Mouse (Mus musculus) cerebellum, postnatal 36 days (tissue): Measurements from ENCODE around the gene Ufsp1.

Source experiments
- DNase-seq, 2 experiments: peaks; one replicate each; pipeline ENCODE4 v3.0.0; 2021 to 2022; ENCODE audit warnings: mixed read lengths in 2 of 2

Gene Ufsp1

DNA sequence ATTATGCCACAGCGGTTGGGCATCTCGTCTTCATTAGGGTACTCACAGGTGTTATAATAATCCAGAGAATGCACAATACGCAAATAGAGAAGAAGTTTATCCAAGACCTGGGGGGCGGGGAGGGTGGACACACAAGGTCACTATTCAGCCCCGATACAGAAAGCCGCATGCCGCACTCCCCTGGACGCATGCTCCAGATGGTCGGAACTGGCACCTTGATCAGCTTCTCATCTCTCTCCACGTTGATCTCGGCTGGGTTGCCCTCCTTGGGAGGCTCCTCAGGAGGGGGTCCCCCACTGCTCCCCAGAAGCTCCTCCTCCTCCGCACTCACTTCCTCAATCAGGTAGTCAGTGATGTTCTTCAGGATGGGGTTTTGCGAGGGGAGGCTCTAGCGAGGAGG lies 2.7 kb downstream of the Ufsp1 start:
- DNase-seq, result no peak

DNA sequence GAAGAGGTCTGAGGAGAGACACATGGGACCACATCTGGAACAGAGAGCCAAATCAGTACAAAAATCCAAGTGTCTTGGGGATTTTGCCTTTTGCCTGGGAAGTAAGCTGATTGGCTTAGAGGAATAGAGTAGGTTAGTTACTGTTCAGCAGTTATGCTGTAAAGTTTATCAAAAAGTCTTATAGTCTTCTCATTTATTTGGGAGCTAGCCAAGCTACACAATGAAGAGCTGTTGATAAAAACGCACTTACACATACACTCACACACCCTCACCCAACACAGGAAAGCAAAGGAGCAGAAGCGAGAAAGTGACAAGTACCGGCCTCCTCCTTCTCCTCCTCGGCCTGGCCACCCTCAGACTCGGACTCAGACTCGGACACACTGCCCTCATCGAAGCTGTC lies 4.8 kb downstream of the Ufsp1 start:
- DNase-seq, result no peak

DNA sequence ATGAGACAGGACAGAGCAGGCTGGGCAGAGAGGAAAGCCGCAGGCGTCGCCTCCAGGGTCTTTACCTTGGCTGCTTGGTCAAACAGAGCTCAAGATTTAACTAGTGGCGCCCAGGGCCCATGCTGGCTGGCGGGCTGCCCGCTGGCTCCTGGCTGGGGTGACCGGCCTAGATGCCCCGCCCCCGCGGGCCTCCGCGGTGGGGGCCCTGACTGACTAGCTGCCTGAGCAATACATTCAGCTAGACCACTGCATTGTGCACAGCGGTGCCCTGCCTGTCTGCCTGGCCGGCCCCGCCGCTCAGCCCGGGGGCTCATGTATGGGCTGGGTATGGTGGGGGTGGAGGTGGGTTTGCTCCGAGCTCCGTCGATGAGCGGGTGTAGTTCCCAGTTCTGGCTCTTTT lies 6.8 kb downstream of the Ufsp1 start:
- DNase-seq, result peak in 1 of 2 experiments; percentile 51

DNA sequence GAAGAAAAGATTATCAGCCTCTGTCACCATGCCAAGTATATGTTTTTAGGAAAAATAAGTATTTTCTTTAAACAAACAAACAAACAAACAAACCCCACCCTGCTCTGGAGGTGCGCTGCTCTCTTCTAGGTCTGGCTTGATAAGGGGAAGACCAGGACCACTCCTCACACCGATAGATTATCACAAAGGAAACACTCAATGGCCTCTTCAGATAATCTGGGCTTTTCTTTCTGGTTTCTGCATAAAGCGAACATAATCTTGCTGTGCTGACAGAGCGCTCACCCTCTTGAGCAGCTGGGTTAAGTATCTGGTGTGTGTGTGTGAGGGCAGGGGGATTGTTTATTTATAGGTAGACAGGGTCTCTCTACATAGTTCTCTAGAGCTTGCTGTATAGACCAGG lies 9.2 kb downstream of the Ufsp1 start:
- DNase-seq, result no peak

DNA sequence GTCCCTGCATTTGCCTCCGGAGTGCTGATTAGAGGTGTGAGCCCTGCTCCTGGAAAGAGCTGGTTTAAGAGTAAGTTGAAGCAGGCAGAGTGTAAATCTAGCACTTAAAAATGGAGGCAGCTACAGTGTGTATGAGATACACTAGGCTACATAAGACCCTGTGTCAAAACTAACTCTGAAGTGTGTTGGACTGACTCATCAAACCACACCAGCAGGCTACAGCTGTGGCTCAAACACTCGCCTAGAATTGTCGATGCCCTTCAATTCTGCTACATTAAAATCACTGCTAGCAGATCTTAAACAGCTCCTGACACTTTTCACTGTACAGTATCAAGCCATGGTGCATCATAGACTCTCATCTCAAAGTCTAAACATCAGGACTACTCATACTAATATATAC lies 9.7 kb downstream of the Ufsp1 start:
- no peak for DNase-seq

DNA sequence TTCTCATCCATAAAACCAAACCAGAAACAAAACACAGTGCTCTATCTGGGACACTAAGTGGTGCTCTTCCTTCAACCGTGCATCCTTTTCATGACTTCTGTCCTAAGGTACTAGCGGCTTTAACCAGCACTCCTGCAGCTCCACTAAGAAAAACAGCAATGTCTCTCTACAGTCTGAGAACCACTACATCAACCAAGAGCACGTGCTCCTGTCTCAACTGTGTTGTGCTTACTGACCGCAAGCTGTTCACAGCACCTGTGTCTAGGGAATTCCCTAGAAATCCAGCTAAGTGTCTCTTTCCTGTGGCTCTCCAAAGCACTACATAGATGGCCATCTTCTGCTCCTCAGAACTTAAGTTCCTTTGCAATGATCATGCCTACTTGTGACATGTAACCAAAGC lies 10.4 kb downstream of the Ufsp1 start:
- DNase-seq, result no peak

DNA sequence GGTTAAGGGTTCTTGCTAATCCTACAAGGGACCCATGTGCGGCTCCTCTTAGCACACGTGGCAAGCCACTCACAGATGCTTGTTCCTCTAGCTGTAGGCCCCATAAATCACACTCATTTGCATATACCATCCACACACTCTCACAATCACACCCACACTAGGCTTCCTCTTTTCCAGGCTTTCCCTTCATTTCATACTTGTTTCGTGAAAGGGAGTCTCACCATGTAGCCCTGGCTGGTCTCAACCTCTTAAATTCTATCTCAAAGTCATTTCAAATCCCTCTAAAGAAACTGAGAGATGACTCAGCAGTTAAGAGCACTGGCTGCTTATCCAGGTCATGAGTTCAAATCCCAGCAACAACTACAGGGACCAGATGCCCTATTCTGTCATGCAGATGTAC lies 11.4 kb downstream of the Ufsp1 start:
- DNase-seq, result no peak

DNA sequence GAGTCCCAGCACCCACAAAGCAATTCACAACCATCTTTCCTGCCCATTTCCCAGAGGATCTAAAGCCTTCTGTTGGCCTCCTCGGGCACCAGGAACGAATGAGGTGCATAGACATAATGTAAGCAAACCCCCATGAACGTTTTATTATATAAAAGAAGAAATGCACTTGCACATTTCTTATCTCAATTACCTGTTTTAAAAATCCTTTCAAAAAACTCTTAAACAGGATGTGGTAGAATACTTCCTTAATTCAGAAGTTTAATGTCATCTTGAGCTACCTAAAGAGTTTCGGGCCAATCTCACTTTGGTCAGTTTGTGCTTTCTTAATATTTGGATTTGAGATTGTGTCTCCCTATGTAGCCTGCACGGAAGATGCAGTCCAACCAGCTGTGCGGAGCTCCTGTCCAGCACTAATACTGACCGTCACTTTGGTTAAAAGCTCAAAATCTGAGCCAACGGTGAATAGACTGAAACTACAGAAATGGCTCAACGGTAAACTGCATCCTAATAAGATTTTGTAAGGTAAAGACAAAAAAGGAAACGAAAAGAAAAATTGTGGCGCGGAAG lies 12.1 kb downstream of the Ufsp1 start:
- DNase-seq, result no peak

DNA sequence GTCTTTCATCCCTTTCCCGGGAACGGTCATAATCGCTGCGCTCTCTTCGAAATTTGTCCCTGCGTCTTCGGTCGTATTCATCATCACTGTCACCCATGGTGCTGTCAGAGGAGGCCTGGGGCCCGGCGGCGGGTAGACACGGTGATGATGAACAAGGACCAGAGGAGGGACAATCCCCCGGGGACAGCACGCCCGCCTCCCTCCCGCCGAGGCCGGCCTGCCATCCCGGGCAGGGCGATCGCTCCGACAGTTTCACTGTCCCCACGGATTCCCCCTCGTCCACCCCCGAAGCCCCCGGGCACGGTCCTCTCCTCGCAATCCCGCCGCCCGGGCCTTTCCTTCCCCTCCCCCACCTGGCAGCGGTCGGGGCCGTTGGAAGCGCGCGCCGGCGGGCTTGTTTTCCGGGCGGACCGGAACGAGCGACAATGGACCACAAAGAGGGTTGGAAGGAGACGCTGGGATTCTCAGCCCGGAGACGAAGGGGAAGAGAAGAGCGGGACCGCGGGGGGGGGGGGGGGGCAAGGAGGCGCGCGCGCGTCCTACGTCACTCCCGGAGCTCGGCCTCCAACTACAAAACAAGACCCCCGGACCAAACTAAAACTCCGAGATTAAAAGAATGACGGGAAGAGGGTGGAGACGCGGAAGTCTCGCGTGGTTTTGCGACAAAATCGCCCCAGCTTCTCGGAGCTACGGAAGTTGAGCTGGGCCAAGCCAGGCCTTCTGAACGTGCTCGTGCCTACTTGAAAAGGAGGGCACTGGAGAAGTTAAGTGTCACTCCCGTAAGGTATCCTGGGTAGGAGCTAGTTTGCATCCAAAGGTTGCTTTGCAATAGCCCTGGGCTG lies 12.9 kb downstream of the Ufsp1 start, which contains the start of gene Srrt:
Gene Srrt (minus strand): TSS at position 604 of the 842 bp plus-strand sequence.
- peak; percentile 90 to 91 for DNase-seq

DNA sequence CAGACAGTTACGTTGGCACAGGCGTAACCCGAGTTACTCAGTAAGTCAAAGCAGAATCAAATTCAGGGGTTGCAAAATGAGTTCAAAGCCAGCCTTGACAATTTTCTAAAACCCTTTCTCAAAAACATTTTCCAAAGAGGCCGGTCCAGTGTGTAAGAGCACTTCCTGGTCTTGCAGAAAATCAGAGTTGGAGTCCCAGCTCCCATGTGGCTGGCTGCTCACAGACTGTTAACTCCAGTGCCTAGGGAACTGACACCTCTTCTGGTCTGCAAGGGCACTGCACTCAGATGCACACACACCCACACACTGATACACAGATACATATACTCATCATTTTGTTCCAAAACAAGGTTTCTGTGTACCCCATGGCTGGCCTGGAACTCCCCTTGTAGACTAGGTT lies 13.9 kb downstream of the Ufsp1 start:
- no peak for DNase-seq

DNA sequence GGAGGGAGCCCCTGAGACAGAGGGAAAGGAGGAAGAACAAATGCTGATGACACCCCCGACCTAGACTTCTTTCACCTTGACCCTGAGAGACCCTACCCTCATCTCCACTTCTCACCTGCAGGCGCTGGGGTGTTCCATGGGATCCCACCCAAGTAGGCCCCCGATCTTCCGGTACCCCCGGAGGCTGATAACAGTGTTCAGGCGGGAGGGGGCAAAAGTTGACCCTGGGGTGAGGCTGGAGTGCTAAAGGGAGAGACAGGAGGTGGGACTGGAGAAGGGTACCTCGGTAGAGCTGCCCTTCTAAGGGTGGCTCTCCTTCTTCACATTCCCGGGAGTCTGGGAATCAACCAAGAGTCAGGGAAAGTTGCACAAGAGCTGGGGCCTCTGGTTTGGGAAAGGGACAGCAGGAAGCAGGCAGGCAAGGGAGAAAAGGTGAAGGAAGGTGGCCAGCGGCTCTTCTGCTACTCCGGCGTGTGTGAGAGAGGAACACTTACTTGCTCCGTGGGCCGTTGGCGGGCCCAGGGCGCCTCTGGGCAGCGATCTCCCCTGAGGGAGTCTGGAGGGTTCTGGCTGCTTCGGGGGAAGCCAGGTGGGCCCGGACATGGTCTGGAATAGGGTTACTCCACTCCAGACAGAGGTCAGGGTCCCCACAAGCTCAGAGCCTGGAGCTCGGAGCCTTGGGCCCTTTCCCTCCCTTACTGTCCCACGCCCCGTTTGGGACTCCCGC lies 19.2 kb downstream of the Ufsp1 start:
- DNase-seq, result no peak

DNA sequence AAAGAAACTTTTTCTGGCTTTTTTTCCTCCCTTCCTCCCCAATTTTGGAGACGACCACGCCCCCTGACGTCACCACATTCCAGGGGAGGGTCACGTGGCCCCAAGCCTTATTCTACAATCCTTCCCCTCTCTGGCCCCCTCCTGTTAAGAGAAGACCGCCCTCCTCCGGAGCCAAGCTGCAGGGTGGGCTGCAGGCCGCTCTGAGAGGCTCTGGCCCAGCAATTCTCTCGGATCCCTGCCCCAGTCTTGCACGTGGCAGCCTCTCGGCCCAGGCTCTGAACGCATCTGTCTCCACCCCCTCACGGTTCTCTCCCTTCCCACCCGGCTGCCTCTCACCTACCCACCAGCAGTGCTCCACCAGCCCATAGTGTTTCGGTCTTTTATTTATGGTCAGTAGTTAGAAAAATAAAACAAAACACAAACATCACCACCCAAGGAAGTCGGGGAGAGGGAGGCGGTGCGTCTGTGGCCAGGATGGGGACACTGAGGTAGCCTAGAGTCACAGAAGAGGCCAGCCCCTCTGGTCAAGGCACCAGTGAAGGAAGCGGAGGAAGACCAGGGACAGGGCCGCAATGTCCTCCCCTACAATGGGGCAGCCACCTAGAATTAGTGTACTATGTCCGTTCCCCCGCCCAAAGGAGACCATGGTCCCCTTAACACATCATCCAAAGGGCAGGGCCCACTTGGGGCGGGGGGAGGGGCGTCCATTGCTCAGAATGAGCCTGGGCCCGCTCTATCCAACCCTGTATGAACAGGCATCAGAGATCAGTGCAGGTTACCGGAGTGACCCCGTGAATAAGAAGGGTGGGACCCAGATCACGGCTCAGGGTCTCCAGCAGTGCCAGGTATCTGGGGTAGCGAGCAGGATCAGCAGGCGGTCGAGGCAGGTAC lies 20.0 kb downstream of the Ufsp1 start, which contains the start of gene Trip6:
Gene Trip6 (minus strand): TSS at position 212 of the 891 bp plus-strand sequence.
- no peak for DNase-seq

DNA sequence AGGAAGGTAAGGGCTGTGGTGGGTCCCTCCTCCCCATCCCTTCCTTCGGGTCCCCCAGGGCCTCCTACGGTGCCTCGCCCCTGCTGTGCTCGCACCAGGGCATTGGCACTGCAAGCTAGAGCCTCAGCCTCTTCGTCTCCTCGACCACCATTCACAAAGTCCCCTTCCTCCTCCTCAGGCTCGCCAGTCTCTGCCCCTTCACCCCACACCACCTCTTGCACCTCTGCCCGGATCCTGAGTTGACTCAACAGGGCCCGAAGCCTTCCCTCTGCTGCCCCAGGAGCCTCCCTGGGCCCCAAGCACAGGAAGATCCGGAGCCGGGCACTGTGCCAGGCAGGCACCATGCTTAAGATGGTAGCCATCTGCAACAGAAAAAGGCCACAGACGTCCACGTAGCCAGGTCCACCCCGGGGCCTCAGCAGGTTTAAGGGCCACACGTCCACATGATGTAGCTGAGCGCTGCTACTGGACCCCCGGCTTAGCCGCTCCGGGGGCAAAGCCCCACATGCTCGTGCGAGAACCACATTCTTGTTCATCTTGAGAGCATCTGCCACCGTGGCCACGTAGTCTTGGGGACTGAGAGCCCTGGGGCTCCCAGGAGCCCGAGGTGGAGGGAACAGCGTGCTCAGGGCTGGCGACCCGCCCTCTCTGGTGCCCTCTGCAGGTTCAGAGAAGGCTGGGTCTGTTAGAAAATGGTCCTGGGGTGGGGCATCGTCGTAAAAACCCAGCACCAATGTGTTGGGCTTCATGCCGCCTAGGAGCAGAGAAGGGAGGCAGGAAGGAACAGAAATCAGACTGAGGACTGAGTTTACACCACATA lies 20.9 kb downstream of the Ufsp1 start:
- peak; percentile 40 to 53 for DNase-seq

DNA sequence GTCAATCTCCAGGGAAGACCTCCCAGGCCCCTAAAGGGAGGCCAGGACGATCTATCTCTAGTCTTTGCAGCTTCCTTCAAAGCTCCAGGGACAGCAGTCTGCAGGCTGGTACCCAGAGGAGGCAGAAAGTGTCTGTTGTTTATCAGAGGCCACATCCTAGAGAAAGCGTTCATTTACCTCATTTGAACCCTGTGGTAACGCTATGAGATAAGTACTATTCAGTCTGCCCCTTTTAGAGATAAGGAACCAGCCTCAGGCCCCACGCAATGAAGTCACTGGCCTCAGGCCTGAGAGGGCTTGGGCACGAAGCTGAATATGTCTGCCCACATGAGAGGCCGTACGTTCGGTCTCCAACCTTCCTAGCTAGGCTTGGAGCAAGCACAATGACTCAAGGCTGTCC lies 22.9 kb downstream of the Ufsp1 start:
- DNase-seq, result no peak

DNA sequence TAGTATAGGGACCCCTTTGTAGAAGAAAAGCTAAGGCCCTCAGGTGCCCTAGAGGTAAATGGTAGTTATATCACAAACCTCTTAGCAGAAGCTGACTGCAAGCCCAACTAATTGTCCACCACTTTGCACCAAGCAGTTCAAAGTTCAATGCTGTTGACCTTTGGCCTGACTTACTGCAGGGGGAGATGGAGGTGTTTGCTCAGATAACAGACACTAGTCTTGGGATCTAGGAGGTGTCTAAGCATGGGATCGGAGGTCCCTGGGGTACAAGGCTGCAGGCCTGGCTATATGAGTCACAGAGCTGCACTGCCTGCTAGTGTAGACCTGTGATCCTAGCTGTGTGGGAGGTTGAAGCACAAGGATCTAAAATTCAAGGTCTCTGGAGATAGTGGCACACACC lies 24.1 kb downstream of the Ufsp1 start:
- no peak for DNase-seq

DNA sequence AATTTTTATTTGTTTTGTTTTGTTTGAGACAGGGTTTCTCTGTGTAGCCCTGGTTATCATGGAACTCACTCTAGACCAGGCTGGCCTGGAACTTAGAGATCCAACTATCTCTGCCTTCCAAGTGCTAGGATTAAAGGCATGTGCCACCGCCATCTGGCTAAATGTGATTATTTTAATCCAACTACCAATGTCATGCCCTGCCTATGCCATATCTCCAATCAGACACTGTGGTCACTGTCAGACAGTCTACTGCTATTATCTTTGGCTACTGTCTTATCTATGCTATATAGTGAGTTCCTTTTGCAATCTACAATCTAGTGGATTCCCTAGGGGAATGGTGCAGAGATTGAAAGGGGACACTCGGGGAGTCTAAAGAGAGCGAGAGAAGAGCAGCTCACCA lies 26.6 kb downstream of the Ufsp1 start:
- DNase-seq, result no peak

DNA sequence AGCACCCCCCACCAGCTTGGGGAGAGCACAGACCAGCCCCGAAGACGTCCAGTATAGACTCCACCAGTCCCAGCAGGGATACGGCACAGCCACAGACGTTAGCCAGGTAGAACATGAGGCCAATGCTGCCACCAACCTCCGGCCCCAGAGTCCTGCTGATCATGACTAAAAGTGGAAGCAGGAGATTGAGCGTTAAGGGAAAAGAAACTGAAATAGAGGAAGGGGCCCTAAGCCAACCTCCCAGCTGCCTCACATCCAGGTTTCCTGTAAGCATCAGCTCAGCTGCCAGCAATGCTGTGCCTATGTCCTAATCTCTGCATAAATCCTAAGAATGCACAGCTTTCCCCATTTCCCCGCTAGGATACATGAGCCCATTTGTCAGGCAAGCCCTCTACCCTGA lies 36.5 kb downstream of the Ufsp1 start:
- no peak for DNase-seq

DNA sequence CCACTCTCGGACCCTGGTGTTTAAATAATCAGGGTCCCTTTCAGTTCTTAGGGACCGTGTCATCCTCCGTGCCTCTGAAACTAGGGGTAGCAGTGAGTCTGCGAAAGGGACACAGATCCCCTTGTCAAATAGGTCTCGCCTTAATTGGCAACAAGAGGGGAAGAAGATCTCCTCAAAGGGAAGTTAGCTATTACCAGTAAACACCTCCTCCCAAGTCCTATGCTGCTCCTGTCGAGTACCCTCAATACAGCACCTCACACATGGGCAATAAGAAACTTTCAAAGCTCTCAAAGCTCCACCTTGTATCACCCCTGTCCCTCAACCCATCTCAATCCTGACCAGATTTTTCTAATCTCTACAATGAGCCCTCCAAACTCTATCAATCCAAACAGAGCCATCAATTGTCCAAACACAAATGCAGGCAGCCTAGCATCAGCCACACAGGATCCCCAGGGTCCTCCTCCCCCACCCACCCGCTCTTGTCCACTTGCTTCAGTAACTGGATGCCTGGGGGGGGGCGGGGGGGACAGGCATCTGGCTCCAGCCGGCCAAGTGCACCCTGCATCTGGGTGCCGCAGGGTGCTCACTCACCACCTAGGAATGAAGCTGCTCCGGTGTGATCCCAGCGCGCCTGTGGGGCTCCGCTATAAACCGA lies 38.6 kb downstream of the Ufsp1 start:
- no peak for DNase-seq

DNA sequence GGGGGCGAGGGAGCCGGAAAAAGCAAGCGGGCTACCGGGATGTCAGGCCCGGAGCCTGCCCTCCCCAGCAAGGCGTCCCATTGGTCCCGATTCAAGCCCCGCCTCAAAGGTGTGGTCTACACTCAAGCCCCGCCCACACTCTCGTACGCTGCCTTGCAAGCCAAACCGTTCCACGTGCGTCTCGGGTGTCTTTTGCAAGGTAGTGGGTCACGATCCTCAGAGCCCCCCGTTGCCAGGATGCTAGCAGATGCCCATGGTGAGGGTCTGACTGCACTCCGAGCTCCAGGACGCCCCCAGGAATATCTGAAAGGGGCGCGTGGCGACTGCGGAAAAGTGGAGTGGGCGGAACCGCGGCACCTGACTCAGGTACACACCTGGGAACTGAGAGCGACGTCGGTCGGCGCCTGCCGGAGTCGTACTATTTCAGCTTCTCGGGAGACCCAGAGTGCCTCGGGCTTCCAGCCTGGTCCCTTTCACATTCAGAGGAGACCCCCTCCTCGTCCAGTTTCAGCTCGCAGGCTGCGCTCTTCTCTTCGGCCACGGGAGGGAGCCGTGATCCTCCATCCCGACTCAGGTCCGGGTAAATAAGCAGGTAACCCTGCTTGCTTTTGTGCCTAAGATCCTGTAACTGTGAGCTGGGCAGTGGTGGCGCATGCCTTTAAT lies 39.2 kb downstream of the Ufsp1 start, which contains the start of gene Slc12a9:
Gene Slc12a9 (minus strand): TSS at position 86 of the 663 bp plus-strand sequence.
- DNase-seq, result peak; percentile 91 to 93

DNA sequence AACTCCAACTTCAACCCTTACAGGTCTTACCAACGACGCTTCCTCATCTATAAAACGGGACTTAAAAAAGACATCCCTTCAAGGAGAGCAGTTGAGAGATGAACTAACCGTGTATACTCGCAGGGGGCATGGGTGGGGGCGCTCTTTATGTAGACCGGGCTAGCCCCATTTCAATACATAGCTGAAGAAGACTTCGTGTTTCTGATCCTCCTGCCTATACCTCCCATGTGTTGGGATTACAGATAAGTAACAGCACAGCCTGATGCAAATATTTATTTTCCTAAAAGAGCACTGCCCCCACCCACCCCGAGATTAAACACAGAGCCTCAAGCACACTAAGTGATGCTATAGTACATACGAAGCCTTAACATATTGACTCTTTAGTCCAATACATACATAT lies 39.9 kb downstream of the Ufsp1 start:
- no peak for DNase-seq

DNA sequence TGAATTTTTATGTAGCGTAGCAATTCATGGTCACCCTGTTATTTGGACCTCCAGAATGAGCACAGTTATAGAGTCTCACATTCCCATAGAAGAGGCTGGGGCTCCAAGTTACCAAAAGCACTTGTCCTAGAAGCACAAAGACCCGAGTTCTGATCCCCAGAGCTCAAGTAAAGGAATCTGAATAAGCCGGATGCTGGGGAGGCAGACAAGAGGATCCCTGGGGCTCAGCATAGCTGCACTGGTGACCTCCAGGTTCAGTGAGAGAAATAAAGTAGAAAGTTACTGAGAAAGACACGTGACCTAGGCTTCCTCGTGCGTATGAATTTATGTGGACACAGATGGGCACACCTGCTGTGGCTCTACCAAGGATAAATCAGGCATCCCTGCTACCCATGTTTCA lies 40.6 kb downstream of the Ufsp1 start:
- no peak for DNase-seq
